In genomic region chr17:56325450-56326152, GRCm38 (mm10) we compare ENCODE assay signal across 8 mouse cellular contexts. TPM values are rescaled to one million over a fixed set of nuclear protein-coding genes. Genes with fewer than 3 reads are reported as not detected.
A peak's percentile ranks its signal among the peaks of the same experiment; 100 is the strongest.
DNase-seq lines count a peak whose midpoint lies in the region; ATAC-seq and TF ChIP-seq lines count a peak whose summit lies in the region.

Gene Kdm4b (plus strand): TSS chr17:56326062.

- under 1% methylated on average over 56 of the region's 57 CpGs for WGBS in forebrain, embryonic 12.5 days
- WGBS in heart, postnatal 0 days: under 1% methylated on average over 54 of the region's 57 CpGs
- whole genome bisulfite sequencing in liver, embryonic 16.5 days (ENCODE audit: insufficient replicate concordance): under 1% methylated on average over 56 of the region's 57 CpGs
- WGBS in neural tube, embryonic 13.5 days: 1% methylated on average over 55 of the region's 57 CpGs

- peak; percentile 100 for ATAC-seq in forebrain, embryonic 12.5 days (ENCODE audit: low FRiP score)
- ATAC-seq in heart, postnatal 0 days (ENCODE audit: insufficient read depth, low read depth): peak; percentile 97
- ATAC-seq in liver, embryonic 16.5 days (ENCODE audit: low read depth): peak; percentile 95
- ATAC-seq in neural tube, embryonic 13.5 days (ENCODE audit: low read depth): peak; percentile 100

- TF ChIP-seq POLR2A in testis, adult 2 months (IDR thresholded peaks at IDR 0.05; ENCODE audit: control insufficient read depth, low read depth, low read length): peak; percentile 66

- H3K9ac ChIP-seq in forebrain, embryonic 12.5 days: peak within 1 kb of the TSS; percentile 96
- peak within 1 kb of the TSS; percentile 94 for H3K9ac ChIP-seq in heart, postnatal 0 days (replicated peaks; ENCODE audit: low read depth, low read length)
- H3K9ac ChIP-seq in liver, embryonic 16.5 days (ENCODE audit: low read depth, low read length): peak within 1 kb of the TSS; percentile 91
- peak within 1 kb of the TSS; percentile 97 for H3K9ac ChIP-seq in neural tube, embryonic 13.5 days

- peak; percentile 98 for DNase-seq in c-Kit-positive CD71-positive TER-119-positive erythroid progenitor cells, embryonic 14.5 days (ENCODE audit: low spot score)
- DNase-seq in heart, postnatal 0 days (ENCODE audit: low spot score): peak; percentile 99
- peak; percentile 99 to 100 for DNase-seq in kidney, postnatal 4 days

- no peaks in the 10 kb centered on the region for H3K27me3 ChIP-seq in E14TG2a.4 (ENCODE audit: insufficient read depth, low read length)
- H3K27me3 ChIP-seq in forebrain, embryonic 12.5 days: no peaks in the 10 kb centered on the region
- H3K27me3 ChIP-seq in heart, postnatal 0 days (ENCODE audit: control insufficient read depth, insufficient read depth, low read length): no peaks in the 10 kb centered on the region
- H3K27me3 ChIP-seq in liver, embryonic 16.5 days (ENCODE audit: control insufficient read depth, insufficient read depth, low read depth, low read length): no peaks in the 10 kb centered on the region
- H3K27me3 ChIP-seq in neural tube, embryonic 13.5 days: no peaks in the 10 kb centered on the region
- H3K27me3 ChIP-seq in testis, adult 2 months (ENCODE audit: control insufficient read depth, insufficient read depth, low read length): no peaks in the 10 kb centered on the region

- peak within 1 kb of the TSS; percentile 97 for H3K4me2 ChIP-seq in forebrain, embryonic 12.5 days
- peak within 1 kb of the TSS; percentile 88 for H3K4me2 ChIP-seq in heart, postnatal 0 days (ENCODE audit: low read depth, low read length)
- peak within 1 kb of the TSS; percentile 99 for H3K4me2 ChIP-seq in liver, embryonic 16.5 days (ENCODE audit: low read depth, low read length)
- H3K4me2 ChIP-seq in neural tube, embryonic 13.5 days: peak within 1 kb of the TSS; percentile 78

- peaks cover 66% of the 10 kb centered on the region for H3K36me3 ChIP-seq in E14TG2a.4 (ENCODE audit: insufficient read depth, low read length)
- H3K36me3 ChIP-seq in forebrain, embryonic 12.5 days (replicated peaks): peaks cover 26% of the 10 kb centered on the region
- H3K36me3 ChIP-seq in heart, postnatal 0 days (replicated peaks; ENCODE audit: control insufficient read depth, insufficient read depth, low read length): peaks cover 15% of the 10 kb centered on the region
- peaks cover 14% of the 10 kb centered on the region for H3K36me3 ChIP-seq in liver, embryonic 16.5 days (ENCODE audit: control insufficient read depth, insufficient read depth)
- H3K36me3 ChIP-seq in neural tube, embryonic 13.5 days: peaks cover under 1% of the 10 kb centered on the region; the same call in 1 of the 2 replicates
- H3K36me3 ChIP-seq in testis, adult 2 months (ENCODE audit: control insufficient read depth, insufficient read depth, low read length): no peaks in the 10 kb centered on the region

- peak within 1 kb of the TSS; percentile 94 for H3K27ac ChIP-seq in forebrain, embryonic 12.5 days
- peak within 1 kb of the TSS; percentile 99 for H3K27ac ChIP-seq in heart, postnatal 0 days (ENCODE audit: low read depth)
- H3K27ac ChIP-seq in liver, embryonic 16.5 days (ENCODE audit: low read length): peak within 1 kb of the TSS; percentile 96
- H3K27ac ChIP-seq in neural tube, embryonic 13.5 days (replicated peaks): peak within 1 kb of the TSS; percentile 97
- H3K27ac ChIP-seq in testis, adult 2 months (ENCODE audit: control insufficient read depth, insufficient read depth, low read depth, low read length): peak within 1 kb of the TSS; percentile 83

- peaks cover 75% of the 10 kb centered on the region for H3K4me1 ChIP-seq in E14TG2a.4 (replicated peaks; ENCODE audit: low read depth, low read length)
- peaks cover 36% of the 10 kb centered on the region for H3K4me1 ChIP-seq in forebrain, embryonic 12.5 days
- peaks cover 33% of the 10 kb centered on the region for H3K4me1 ChIP-seq in heart, postnatal 0 days (ENCODE audit: control insufficient read depth, insufficient read depth)
- peaks cover 36% of the 10 kb centered on the region for H3K4me1 ChIP-seq in liver, embryonic 16.5 days (ENCODE audit: control insufficient read depth, low read depth, low read length)
- peaks cover 39% of the 10 kb centered on the region for H3K4me1 ChIP-seq in neural tube, embryonic 13.5 days (replicated peaks)
- peaks cover 26% of the 10 kb centered on the region for H3K4me1 ChIP-seq in testis, adult 2 months (ENCODE audit: control insufficient read depth, insufficient read depth, low read length)

- TF ChIP-seq EP300 in heart, postnatal 0 days (IDR thresholded peaks at IDR 0.05; ENCODE audit: low read depth): no peak; the same call in 1 of the 2 replicates

- H3K9me3 ChIP-seq in E14TG2a.4 (ENCODE audit: low read length): no peaks in the 10 kb centered on the region
- no peaks in the 10 kb centered on the region for H3K9me3 ChIP-seq in forebrain, embryonic 12.5 days
- no peaks in the 10 kb centered on the region for H3K9me3 ChIP-seq in heart, postnatal 0 days (replicated peaks; ENCODE audit: control insufficient read depth, low read length)
- no peaks in the 10 kb centered on the region for H3K9me3 ChIP-seq in liver, embryonic 16.5 days (replicated peaks; ENCODE audit: control insufficient read depth, low read length)
- H3K9me3 ChIP-seq in neural tube, embryonic 13.5 days: no peaks in the 10 kb centered on the region

- H3K4me3 ChIP-seq in E14TG2a.4 (replicated peaks; ENCODE audit: low read length): peak within 1 kb of the TSS; percentile 92
- H3K4me3 ChIP-seq in forebrain, embryonic 12.5 days (replicated peaks): peak within 1 kb of the TSS; percentile 84
- H3K4me3 ChIP-seq in heart, postnatal 0 days (ENCODE audit: low read depth, low read length): peak within 1 kb of the TSS; percentile 93
- peak within 1 kb of the TSS; percentile 80 for H3K4me3 ChIP-seq in liver, embryonic 16.5 days (ENCODE audit: low read depth, low read length)
- H3K4me3 ChIP-seq in neural tube, embryonic 13.5 days: peak within 1 kb of the TSS; percentile 93
- peak within 1 kb of the TSS; percentile 86 for H3K4me3 ChIP-seq in testis, adult 2 months (ENCODE audit: control insufficient read depth, low read depth, low read length)

- no peak for TF ChIP-seq CTCF in E14TG2a.4 (conservative IDR thresholded peaks at IDR 0.05; ENCODE audit: low read length)
- TF ChIP-seq CTCF in heart, postnatal 0 days (IDR thresholded peaks at IDR 0.05; ENCODE audit: low read depth): peak; percentile 1; the same call in 1 of the 2 replicates
- TF ChIP-seq CTCF in testis, adult 2 months (IDR thresholded peaks at IDR 0.05; ENCODE audit: control insufficient read depth, insufficient read depth, insufficient replicate concordance, low read depth, low read length): no peak

RNA-seq across cellular contexts. Expression of gene Kdm4b, which starts in this region (rescaled TPM):
- polyA plus RNA-seq in forebrain, embryonic 12.5 days (2016; fragmentation: Nextera tagmentation; extraction: Ambion mirVana): 61.6 and 63.4 TPM in 2 replicates
- total RNA-seq in heart, postnatal 0 days (2014; rRNA removed; ENCODE audit: low replicate concordance): 61.8 and 80.4 TPM in 2 replicates
- 16.1 and 17.7 TPM in 2 replicates for polyA plus RNA-seq in heart, postnatal 0 days (2015; fragmentation: Nextera tagmentation; extraction: Ambion mirVana)
- polyA plus RNA-seq in liver, embryonic 16.5 days (2015; fragmentation: Nextera tagmentation; extraction: Ambion mirVana): 6.3 and 7.0 TPM in 2 replicates
- 72.1 and 77.9 TPM in 2 replicates for polyA plus RNA-seq in neural tube, embryonic 13.5 days (2015; fragmentation: Nextera tagmentation; extraction: Ambion mirVana)
- 20.0 and 21.9 TPM in 2 replicates for polyA plus RNA-seq in testis, adult 2 months (2012; rRNA removed)

Comparison
In these comparisons a context has a peak if more than half of its experiments do, and no peak if none do; other contexts are left out.
1. Peak in every context shown above with its lines: DNase-seq, ATAC-seq, H3K4me3 ChIP-seq and H3K27ac ChIP-seq.